Mouse (Mus musculus) limb, embryonic 14.5 days (tissue): ENCODE measurements around the gene Ppp1r10. TPM values are rescaled to one million over a fixed set of nuclear protein-coding genes. Genes with fewer than 3 reads are reported as not detected.
"Not testable (repeated sequence)": the region's sequence is repeated elsewhere in the genome, so short reads cannot be mapped to it uniquely, and the experiment has no call there.

Source experiments
- ATAC-seq: fragments of 200-750 bp; cut with Nextera tagmentation; 2 replicates; pipeline ENCODE4 v1.8.0; 2017; ENCODE audit warnings: low read depth, moderate number of reproducible peaks, moderate TSS enrichment; ENCODE audit not compliant: low FRiP score
- DNase-seq: peaks from one replicate; pipeline ENCODE4 v3.0.0-alpha.2; 2015; ENCODE audit warnings: low spot score
- H3K27ac ChIP-seq: fragments of 300-500 bp; sonication (generic); replicated peaks from 2 replicates; pipeline ENCODE4 v1.5.1; 2014; ENCODE audit warnings: low read depth, mild to moderate bottlenecking, low read length, moderate library complexity, mixed read lengths
- H3K27me3 ChIP-seq: fragments of 300-500 bp; sonication (generic); 2 replicates; pipeline ENCODE4 v1.6.1; 2014; ENCODE audit warnings: low read length, mixed read lengths; ENCODE audit not compliant: control insufficient read depth, insufficient read depth
- H3K36me3 ChIP-seq: fragments of 300-500 bp; sonication (generic); 2 replicates; pipeline ENCODE4 v1.6.1; 2014; ENCODE audit warnings: mild to moderate bottlenecking, low read length, moderate library complexity, mixed read lengths; ENCODE audit not compliant: control insufficient read depth, insufficient read depth
- H3K4me1 ChIP-seq: fragments of 300-500 bp; sonication (generic); 2 replicates; pipeline ENCODE4 v1.6.1; 2014; ENCODE audit warnings: antibody characterized with exemption, low read length, mixed read lengths; ENCODE audit not compliant: control insufficient read depth, insufficient read depth
- H3K4me2 ChIP-seq: fragments of 300-500 bp; sonication (generic); replicated peaks from 2 replicates; pipeline ENCODE4 v1.6.1; 2014; ENCODE audit warnings: low read depth, mild to moderate bottlenecking, low read length, moderate library complexity; ENCODE audit not compliant: severe bottlenecking
- H3K4me3 ChIP-seq: fragments of 300-500 bp; sonication (generic); replicated peaks from 2 replicates; pipeline ENCODE4 v1.5.1; 2014; ENCODE audit warnings: low read length
- H3K9ac ChIP-seq: fragments of 300-500 bp; sonication (generic); 2 replicates; pipeline ENCODE4 v1.6.1; 2014; ENCODE audit warnings: mild to moderate bottlenecking, low read depth, low read length, moderate library complexity; ENCODE audit not compliant: severe bottlenecking
- H3K9me3 ChIP-seq: fragments of 300-500 bp; sonication (generic); 2 replicates; pipeline ENCODE4 v1.6.1; 2016; ENCODE audit warnings: low read length; ENCODE audit not compliant: control insufficient read depth
- POLR2A ChIP-seq: fragments of 200-500 bp; IDR thresholded peaks from 2 replicates; pipeline ENCODE4 v1.8.0; 2012; ENCODE audit warnings: inconsistent platforms, mild to moderate bottlenecking, moderate library complexity, borderline replicate concordance; ENCODE audit not compliant: insufficient read depth, insufficient read length; ENCODE audit errors: extremely low read depth
- WGBS: fragments of 180-500 bp; shearing (Covaris S2); extraction: QIAGEN DNeasy Blood & Tissue Kit; methylation state at CpG from one replicate; pipeline ENCODE4 v1.1.7; 2014; 5-methylcytosine and 5-hydroxymethylcytosine counted together
- polyA plus RNA-seq, 2 experiments: library from polyadenylated mRNA; depleted of rRNA in 1 of 2; stranded (reverse) in 1 of 2; unstranded in 1 of 2; fragments of >200 nt; fragmentation: Nextera tagmentation in 1 of 2; extraction: Ambion mirVana in 1 of 2; gene quantifications; 2 replicates each; pipeline versions ENCODE4 v1.2.1 to v1.2.3; 2012 to 2014

Ppp1r10 gene
- polyA plus RNA-seq, 2 experiments, result 30.8 to 39.9 TPM

DNA sequence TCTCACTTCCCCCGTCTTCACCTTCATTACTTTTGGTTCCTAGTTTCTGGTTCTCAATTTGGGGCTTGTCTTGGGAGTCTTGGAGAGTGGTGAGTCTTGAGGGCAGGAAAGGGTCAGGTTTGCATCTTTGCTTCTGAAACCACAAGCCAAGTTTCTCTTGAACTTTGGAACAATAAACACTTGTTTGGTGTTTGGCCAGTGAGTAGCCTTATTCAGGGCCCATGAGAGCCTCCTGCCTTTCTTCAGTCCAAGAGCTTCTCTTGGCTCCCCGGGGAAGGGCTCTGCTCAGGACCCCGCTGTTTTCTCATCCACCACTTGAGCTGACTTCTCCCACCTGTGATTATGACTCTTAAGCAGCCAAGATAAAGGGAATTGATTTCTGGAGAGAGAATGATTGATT lies 6.3 kb downstream of the Ppp1r10 start:
- H3K27me3 ChIP-seq, result no peaks in the 10 kb centered on the region
- no peak overlapping the region for H3K4me2 ChIP-seq
- WGBS, result 86% methylated on average over 3 of the region's 3 CpGs
- TF ChIP-seq POLR2A, result no peak
- H3K9ac ChIP-seq, result no peak overlapping the region
- no peak for ATAC-seq
- no peak for DNase-seq
- H3K4me1 ChIP-seq, result peaks cover 11% of the 10 kb centered on the region
- no peak overlapping the region for H3K27ac ChIP-seq
- peaks cover 62% of the 10 kb centered on the region for H3K36me3 ChIP-seq
- no peak overlapping the region for H3K4me3 ChIP-seq
- no peaks in the 10 kb centered on the region for H3K9me3 ChIP-seq

- H3K9ac ChIP-seq, result no peak overlapping the region
- H3K4me3 ChIP-seq, result no peak overlapping the region
- no peaks in the 10 kb centered on the region for H3K27me3 ChIP-seq
- H3K36me3 ChIP-seq, result peaks cover 65% of the 10 kb centered on the region
- no peaks in the 10 kb centered on the region for H3K9me3 ChIP-seq
- peaks cover 11% of the 10 kb centered on the region for H3K4me1 ChIP-seq
- WGBS, result 88% methylated on average over 4 of the region's 4 CpGs
- no peak overlapping the region for H3K27ac ChIP-seq
- no peak for TF ChIP-seq POLR2A
- DNase-seq, result no peak
- no peak for ATAC-seq
- H3K4me2 ChIP-seq, result no peak overlapping the region
Observed at GRCm38 (mm10) chr17:35923281-35923680, 7.0 kb downstream of the Ppp1r10 start.

DNA sequence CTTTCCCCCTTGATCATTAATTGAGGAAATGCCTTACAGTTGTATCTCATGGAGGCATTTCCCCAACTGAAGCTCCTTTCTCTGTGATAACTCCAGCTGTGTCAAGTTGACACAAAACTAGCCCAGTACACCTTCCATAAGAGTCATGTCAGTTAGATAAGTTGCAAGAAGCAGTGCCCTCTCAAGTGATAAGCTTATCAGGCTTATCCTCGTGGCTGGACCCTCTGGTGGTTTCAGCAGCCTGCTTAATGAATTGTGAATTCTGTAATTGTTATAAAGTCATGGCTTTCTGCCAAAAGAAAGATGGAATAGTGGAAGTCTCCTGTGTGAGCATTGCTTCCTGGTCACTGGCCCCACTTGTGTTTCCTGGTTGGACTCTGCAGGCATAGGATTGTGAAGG lies 11.2 kb downstream of the Ppp1r10 start:
- no peak for ATAC-seq
- H3K27ac ChIP-seq, result no peak overlapping the region
- no peak overlapping the region for H3K4me2 ChIP-seq
- no peak for TF ChIP-seq POLR2A
- no peaks in the 10 kb centered on the region for H3K27me3 ChIP-seq
- H3K9me3 ChIP-seq, result no peaks in the 10 kb centered on the region
- H3K4me3 ChIP-seq, result no peak overlapping the region
- H3K36me3 ChIP-seq, result peaks cover 78% of the 10 kb centered on the region
- 86% methylated on average over 1 of the region's 1 CpGs for WGBS
- no peak for DNase-seq
- no peaks in the 10 kb centered on the region for H3K4me1 ChIP-seq
- H3K9ac ChIP-seq, result no peak overlapping the region

DNA sequence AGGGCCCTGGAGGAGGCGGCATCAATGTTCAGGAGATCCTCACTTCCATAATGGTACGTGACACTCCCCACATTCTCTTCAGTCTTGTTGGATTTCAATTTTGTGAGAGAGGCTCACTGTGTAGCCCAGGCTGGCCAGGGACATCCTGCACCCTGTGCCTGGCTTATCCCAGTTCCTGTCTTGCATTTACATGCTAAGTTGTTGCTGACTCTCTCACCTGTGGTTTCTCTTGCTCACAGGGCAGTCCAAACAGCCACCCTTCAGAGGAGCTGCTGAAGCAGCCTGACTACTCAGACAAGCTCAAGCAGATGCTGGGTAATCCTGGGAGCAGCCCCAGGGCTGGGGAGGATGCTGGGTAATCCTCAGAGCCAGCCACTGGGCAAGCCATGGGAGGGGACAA lies 13.3 kb downstream of the Ppp1r10 start:
- TF ChIP-seq POLR2A, result no peak
- DNase-seq (no peak), ATAC-seq (no peak)
- Histone ChIP-seq H3K36me3 (peaks cover 60% of the 10 kb centered on the region), H3K9ac (no peak overlapping the region), H3K4me2 (no peak overlapping the region), H3K27me3 (no peaks in the 10 kb centered on the region), H3K9me3 (no peaks in the 10 kb centered on the region), H3K27ac (no peak overlapping the region), H3K4me3 (no peak overlapping the region), H3K4me1 (no peaks in the 10 kb centered on the region)
- 94% methylated on average over 2 of the region's 2 CpGs for WGBS

DNA sequence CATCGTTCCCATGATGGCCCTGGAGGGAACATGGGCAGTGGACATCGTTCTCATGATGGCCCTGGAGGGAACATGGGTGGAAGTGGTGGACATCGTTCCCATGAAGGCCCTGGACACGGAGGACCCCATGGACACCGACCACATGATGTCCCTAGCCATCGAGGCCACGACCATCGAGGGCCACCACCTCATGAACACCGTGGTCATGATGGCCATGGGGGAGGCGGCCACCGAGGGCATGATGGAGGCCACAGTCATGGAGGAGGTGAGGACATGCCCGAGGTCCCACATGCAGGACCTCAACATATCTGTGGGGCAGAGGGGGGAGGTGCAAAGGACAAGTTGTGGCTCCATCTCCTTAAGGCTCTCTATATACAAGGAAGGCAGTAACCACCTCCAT lies 14.4 kb downstream of the Ppp1r10 start:
- H3K27ac ChIP-seq, result no peak overlapping the region
- no peak overlapping the region for H3K4me3 ChIP-seq
- H3K27me3 ChIP-seq, result no peaks in the 10 kb centered on the region
- H3K36me3 ChIP-seq, result peaks cover 49% of the 10 kb centered on the region
- H3K9me3 ChIP-seq, result no peaks in the 10 kb centered on the region
- DNase-seq, result no peak
- TF ChIP-seq POLR2A, result no peak
- no peak overlapping the region for H3K9ac ChIP-seq
- WGBS, result 93% methylated on average over 12 of the region's 12 CpGs
- no peak overlapping the region for H3K4me2 ChIP-seq
- H3K4me1 ChIP-seq, result no peaks in the 10 kb centered on the region
- no peak for ATAC-seq

DNA sequence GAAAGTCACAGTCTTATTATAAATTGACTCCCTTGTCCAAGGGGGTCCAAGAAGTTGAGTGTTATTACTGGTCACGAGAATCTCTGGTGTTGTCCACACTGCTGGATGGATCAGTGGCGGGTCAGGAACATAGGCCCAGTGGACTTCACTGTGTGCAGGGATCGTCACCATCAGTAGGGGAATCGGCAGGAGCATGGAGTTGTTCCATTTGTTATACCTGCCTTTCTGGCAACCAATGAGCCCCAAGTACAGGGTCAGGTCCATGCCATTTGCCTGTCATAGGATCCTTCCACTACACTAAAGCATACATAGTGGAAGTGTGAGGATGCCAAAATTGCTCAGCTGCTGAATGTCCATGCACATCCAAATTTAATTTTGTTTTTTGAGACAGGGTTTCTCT lies 16.4 kb downstream of the Ppp1r10 start:
- DNase-seq, result no peak
- Histone ChIP-seq H3K27me3 (no peaks in the 10 kb centered on the region), H3K4me1 (no peaks in the 10 kb centered on the region), H3K4me2 (no peak overlapping the region), H3K9me3 (no peaks in the 10 kb centered on the region), H3K27ac (no peak overlapping the region), H3K9ac (no peak overlapping the region), H3K4me3 (no peak overlapping the region), H3K36me3 (peaks cover 34% of the 10 kb centered on the region)
- TF ChIP-seq POLR2A, result no peak
- ATAC-seq, result no peak
- WGBS, result 89% methylated on average over 4 of the region's 4 CpGs

DNA sequence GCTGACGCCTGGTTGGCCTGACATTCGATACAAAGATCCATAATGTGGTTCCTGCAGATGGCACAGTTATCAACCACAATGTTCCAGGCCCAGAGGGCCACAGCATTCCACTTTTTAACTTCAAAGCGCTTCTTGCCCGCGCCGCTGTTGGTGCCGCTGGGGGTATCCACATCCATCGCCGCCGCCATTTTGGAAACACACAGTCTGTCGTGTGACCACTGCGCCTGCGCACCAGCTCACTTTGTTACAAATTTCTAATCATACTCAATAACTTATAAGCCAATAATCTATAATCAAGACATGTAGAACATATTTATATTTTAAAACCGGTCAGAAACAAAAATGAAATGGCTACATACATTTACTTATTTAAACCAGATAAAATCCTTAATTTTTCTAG lies 19.5 kb downstream of the Ppp1r10 start:
- 84% methylated on average over 14 of the region's 14 CpGs for WGBS
- DNase-seq, H3K27ac ChIP-seq, H3K36me3 ChIP-seq, H3K27me3 ChIP-seq, H3K4me1 ChIP-seq, H3K9ac ChIP-seq, H3K4me2 ChIP-seq, H3K9me3 ChIP-seq, H3K4me3 ChIP-seq, ATAC-seq: not testable (repeated sequence)
